Mouse (Mus musculus) adrenal gland, adult 18-20 months (tissue): Measurements from ENCODE around the gene Adgrl2. TPM values are rescaled to one million over a fixed set of nuclear protein-coding genes. Genes with fewer than 3 reads are reported as not detected.

ENCODE experiments used
- DNase-seq, 2 experiments: peaks; one replicate each; pipeline ENCODE4 v3.0.0; 2021 to 2022; ENCODE audit warnings: low spot score in 2 of 2
- long read RNA-seq, 2 experiments: library from polyadenylated mRNA; stranded (forward); transcript quantifications; one replicate each; pipeline ENCODE4 v2.0.0; 2021
- total RNA-seq, 2 experiments: library from RNA; stranded (reverse); gene quantifications; 1 replicate in 1 of 2; 2 replicates in 1 of 2; pipeline ENCODE4 v1.2.3; 2021

Adgrl2 gene
- total RNA-seq, result 10 to 100 TPM; 43.4 to 55.1 TPM
- long read RNA-seq, experiment 1, partial matches to known transcripts, result 0 of 5 reads
- long read RNA-seq, experiment 1, other reads (novel, unspliced or antisense), result 5 of 5 reads
- long read RNA-seq, experiment 2, partial matches to known transcripts, result 5 of 18 reads
- long read RNA-seq, experiment 2, other reads (novel, unspliced or antisense), result 11 of 18 reads

DNA sequence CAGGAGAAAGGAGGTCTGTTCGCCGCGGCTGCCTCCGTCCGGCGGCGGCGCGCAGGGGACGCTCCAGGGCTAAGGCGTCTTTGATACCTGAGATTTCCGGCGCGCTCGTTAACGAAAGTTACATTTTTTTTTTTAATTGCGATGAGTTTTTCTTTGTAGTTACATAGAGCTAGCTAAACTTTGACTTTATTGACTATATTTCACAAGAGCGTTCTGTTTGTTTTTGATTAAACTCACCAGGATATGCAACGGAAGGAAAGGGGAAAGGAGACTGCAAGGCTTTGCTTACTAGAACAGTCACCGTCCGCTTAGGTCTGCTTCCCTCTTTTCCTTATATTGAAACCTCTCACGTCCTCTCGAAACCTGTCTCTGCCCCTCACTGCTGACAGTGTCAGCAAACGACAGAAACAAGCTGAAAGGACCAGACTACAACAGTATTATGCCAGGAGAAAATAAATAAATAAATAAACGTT, at the start of gene Adgrl2:
Gene Adgrl2 (minus strand): TSS at position 25 of the 473 bp plus-strand sequence.
- no peak for DNase-seq

DNA sequence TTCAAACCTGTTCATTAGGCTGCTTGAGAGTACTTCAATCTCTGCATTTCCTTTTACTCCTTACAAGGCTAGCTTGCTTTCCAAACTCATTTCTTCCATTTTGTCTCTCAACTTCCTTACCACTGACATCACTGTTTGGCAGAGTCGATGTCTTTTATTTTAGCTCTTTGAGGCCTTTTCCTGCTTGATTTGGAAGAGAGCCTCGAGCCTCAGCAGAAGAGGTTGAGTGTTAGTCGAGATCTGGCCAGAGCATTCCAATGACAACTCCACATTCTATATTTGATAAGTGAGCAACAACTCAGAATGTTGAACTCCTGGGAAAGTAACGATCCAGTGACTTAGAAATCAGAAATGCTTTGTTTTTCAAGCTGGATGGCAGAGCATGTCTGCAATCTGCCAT, 48.4 kb upstream of the Adgrl2 start:
- no peak for DNase-seq

DNA sequence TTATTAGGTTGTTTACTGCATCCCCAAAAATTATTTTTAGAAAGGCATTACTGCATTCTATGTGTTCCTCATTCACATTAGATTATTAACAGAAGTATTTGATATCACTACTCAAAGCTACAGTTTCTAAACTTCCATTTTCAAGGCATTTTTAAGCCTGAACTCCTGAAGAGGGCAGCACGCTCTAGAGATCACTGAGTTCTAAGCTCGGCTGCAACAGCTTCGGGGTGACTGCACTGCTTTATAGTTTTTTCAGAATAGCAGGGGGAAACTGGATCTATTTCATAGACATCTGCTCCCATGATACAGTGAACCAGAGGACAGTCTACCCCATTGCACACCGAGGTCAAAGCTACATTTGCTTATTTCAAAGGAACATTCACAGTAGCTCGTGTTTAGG, 29.6 kb upstream of the Adgrl2 start:
- DNase-seq, result no peak

DNA sequence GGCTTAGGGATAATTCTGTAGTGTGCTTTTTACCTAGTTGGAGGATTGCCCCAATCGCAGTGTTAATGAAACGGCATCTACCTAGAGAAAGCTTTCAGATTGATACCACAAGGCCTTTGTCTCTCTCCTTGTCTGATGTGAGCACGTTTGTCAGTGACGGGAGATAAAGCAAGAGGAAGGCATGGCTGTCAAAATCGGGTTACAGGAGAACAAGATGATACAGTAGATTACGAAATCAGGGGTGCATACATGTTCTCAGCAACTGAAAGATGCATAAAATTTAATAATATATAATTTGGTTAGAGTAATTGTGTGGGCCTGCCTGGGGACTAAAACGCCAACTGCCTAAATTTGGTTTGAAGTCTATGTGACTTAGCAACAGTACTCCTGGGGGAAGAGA, 19.0 kb upstream of the Adgrl2 start:
- no peak for DNase-seq

DNA sequence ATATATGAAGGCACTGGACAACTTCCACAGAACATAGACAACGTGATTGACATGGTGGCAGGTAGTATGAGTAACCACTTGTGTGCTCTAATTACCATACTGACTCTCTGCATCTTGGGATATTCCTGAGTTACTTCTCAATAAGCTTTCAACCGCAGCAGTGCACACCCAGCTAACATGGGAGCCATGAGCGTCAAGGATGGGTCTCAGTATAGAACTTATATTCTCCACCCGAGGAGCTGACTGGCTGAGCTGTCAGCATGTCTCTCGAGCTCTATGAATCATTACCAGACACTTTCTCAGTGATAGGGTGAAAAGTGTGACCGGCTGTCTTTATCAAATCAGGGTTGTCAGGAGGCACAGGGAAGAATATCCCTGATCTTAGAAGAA, 18.3 kb upstream of the Adgrl2 start:
- DNase-seq, result no peak

DNA sequence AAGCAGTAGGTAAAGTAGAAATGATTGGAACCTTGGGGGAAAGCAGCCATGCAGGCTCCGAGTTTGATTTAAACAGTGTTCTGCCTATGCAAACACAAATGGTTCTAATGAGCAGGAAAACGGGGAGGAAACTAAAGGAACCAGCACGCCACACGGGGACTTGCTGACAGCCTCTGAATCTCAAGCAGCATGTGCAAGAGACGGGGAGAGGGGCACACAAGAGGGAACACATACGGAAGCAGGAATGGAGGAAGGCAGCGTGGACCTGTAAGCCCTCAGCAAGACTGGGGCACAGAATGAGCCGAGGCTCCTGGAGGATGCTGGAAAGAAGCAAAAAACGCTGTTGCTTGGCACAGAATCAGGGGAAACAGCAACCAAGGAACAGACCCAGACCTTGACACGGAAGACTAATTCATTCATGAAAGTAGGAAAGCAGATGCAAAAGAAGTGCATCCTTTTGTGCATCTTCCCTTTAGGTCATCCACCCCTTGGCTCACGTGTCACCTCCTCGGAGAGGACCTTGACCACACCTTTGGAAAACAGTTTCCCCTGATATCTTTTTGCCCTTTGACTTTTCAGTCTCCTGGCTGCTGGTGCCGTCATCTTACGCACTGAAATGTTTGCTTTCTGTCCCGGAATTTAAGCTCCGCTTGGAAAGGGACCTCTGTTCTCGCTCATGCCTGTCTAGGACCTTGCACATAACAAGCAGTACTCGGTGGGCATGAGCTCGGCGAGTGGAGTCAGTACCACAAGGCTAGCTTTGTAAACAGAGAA, 17.7 kb upstream of the Adgrl2 start:
- no peak for DNase-seq

DNA sequence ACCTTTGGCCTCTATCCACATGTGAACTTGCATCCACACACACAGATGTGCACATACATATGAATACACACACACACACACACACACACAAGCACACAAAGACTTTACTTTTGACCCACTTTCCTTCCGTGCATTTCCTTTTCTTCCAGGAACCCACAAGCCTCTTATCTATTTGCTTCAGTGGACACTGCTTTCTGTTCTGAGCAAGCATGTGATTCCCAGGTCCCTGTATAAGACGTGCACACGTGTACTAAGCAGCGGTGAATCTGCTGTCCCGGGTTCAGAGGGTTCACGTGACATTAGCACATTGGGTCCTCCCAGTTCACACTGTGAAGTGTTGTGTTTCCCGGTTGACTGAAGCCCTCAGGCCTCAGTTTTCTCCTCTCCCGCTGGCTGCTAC, 11.0 kb upstream of the Adgrl2 start:
- DNase-seq, result no peak

DNA sequence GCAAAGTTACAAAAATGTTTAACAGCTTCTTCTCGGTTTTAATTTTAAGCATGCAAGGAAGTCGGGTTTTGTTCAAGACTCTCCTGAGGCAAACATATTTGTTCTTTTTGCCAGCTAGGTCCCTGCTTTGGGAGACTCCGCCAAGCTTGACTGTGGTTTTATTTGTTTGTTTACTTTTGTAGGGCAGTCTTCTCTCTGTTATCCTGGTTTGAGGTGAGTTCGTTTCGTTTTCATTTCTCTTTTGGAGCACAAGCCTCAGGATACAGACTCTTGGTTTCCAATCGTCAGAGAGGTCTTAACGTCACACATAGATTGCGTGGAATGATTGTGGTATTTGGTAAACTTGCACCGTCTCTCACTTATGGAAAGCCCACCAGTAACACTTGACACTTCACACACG, 8.3 kb upstream of the Adgrl2 start:
- DNase-seq, result no peak

DNA sequence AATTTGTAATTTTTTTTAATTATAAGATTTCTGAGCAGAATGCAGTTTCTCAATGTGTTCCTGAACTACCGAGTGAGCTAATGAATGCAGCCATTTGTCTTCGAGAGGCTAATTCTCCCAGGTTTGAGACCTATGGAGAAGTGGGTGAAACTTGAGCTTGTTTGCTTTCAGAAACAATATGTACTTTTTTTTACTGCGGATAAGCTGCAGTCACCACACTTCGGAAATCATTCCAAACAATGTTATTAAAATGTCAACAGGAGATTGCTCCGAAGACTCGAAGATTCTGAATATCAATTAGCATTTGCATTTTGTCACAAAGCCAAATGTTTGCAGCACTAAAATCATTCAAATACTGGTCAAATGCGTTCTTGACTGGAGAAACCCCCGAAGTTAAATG, 701 bp upstream of the Adgrl2 start:
- DNase-seq, result no peak

DNA sequence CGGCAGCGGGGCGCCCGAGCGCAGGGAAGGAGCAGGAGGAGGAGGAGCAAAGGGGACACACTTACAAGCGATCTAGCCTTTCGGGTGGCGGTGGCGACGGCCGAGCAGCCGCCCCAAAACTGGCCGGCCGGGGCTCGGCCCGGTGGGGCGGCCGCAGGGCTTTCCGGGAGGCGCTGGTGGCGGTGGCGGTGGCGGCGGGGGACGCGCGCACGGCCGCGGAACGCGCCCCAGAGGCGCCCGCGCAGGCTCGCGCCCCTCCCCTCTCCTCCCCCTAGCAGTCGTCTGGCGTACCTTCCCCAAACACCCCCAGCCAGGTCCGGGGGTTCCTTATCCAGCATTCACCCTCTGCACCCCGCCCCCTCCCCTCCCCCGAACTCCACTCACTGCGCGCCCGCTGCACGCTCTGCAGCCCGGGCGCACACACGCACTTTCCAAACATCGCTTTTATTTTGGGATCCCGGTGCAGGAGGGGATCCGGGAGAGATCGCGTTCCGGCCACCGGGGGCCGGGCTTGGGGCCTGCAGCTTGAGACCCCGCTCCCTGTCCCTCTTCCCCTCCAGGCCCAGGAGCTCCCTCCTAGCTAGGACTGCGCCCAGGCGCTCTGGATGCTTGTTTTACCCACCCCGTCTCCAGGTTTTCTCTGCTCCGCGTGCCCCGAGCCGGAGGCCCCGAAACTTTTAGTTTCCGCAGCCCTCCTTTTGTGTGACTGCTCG, 381 bp downstream of the Adgrl2 start:
- peak; percentile 66 to 75 for DNase-seq

DNA sequence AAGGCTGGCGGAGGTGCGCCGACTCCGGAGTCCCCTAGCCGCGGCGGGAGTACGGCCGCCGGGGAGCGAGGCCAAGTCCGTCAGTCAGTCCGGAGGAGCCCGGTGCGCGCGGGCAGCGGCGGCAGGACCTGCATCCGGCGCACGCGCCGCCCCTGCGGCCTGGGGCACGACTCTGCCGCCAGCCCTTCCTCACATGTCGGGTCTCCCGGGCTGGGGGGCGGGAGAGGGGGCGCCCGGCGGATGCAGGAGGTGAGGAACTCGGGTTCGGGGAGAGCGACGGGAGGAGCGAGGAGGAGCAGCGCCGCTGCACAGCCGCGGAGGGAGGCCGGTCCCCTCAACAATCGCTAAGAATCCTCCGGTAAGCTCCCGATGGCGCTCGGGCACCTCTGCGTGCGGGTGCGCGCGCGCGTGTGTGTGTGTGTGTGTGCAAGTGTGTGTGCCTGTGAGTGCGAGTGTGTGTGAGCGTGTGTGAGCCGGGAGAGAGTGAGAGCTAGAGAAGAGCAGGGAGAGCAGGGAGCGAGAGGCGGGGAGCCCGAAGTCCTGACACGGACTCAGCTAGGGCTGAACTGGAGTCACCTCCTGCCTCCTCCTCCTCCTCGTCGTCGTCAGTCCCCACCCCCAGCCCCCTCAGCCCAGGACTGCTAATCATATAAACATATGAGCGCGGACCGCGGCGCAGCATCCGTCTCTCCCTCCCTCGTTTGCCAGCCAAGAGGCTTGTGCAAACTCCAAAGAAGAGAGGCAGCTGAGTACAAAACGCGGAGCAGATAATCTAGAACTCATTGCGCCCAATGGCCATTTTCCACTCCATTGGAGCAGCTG, 1.1 kb downstream of the Adgrl2 start:
- DNase-seq, result peak; percentile 70 to 81

DNA sequence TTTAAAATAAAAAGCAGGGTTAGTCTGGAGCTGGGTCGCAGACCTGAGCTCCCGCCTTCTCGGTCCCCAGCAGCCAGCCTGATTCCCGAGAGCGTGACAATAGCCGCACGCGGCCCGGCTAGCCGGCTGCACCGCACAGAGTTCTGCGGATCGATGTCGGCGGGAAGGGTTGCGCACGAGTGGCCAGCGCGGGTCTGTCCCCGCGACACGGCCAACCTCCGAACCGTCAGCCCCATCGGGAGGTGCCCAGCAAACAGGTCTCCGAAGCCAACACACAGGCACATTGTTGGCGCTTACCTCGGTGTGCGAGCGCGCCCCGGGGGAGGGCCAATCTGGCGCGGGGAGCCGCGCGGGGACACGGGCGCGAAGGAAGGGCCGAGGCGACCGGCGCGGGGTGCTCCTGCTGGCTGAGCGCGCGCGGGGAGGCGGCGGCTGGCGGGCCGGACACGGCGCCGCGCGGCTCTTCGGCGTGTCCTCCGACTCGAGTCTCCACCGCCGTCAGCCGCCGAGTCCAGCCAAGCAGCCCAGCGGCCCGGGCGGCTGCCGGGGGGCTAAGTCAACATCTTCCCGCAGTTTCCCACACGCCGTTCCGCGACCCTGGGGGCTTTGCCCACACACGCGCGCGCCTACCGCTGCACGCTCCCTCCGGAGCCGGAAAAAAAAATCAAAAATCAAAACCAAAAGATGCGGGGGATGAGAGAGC, 1.9 kb downstream of the Adgrl2 start:
- DNase-seq, result peak; percentile 59

DNA sequence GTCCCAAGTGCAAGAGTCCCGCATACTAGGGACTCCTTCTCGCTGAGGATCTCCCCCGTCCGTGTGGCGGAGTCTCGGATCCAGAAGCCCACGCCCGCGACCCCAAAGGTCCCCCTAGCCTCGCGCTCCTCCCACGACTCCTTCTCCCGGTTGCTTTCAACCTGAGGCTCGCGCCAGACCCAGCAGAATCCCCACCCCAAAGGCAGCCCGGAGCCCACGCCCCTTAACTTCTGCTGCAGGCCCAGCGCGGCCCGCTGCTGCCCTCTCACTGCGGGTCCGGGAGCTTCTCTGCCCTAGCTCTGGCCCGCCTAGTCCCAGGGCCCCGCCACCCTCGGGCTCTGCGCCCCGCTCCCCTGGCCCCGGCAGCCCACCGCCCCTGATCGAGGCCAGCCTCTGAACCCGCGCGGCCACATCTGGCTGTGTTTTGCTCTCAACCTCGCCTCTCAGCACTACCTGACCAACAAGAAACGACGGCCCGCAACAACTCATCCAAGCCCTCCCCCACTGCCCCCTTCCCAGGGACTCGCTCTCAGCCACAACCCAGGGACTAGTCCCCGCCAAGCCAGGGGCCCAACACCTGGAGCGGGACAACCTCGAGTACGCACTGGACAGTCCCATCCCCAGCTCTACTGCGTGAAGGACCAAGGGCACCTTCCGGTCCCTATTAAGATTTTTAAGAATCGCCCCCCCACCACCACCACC, 2.6 kb downstream of the Adgrl2 start:
- peak; percentile 77 to 82 for DNase-seq

DNA sequence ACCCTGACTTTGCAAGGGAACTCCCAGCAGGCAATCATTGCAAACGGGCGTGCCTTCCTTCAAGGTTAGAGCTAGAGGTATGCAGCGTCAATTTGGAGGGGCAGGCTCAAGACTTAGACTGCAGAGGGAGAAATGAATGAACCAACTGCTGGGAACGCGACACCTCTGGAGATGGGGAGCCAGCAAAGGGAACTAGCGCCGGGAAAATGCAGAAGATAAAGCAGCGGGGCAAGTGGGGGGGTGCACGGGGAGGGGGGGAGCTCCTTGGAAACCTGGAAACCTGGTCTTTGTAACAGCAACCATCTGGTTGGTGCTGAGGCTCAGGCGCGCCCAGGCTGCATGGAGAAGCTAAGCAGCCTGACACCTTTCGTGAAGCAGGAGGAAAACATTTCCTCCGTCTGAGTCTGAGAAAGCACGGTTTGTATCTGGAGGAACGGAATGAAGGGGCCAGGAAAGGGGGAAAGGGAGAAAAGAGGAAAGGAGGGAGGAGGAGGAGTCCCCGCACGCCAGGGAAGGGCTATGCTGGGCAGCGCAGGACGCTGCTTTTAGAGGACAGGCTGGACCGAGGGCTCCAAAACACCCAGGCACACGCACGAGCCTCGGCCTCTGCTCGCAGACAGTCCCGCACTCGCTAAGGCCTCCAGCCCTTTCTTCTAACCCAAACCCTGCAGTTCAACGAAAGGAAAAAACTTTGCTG, 3.3 kb downstream of the Adgrl2 start:
- peak; percentile 32 to 38 for DNase-seq

DNA sequence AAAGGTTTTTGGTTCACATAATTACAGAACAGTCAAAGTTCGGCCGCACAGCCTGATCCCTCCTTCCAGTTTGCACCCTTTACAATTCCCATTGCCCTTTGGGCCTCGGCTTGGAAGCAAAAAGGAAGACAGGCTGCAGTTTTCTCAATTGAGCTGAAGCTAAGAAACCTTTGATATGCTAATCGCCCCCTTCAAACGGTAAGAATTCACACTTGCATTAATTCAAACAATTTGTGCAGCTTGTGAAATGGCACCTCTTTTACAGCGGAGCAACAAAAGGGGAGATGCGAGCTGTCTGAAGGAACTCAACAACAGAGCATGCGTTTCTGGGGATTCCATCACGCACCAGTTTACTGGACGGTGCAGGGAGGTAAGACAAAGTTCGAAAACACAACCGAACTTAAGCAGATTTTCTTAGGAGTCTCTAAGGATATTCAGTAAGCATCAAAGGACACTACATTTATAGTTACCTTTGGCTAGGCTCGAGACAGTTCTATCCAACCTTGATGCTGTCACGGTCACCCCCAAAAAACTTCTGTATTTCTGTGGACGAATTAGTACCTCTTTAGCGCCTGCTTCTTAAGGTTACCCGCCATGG, 4.0 kb downstream of the Adgrl2 start:
- no peak for DNase-seq

DNA sequence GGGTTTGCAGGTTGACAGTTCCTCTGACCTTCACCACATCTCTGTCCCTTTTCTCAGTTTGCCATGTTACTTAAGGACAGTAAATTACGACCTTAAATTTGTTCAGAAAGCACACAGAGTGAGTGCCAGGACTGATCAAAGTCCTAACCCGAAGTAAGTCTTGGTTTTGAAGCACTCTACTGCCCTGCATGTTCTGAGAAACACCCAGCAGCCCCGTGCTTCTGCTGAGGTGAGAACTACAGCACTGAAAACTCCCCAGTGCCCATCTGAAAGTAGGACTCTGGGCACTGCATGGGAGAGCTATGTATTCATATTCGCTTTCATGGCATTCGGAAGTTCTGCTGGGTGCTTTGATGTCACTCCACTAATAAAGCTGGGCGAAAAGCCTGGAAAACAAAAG, 6.0 kb downstream of the Adgrl2 start:
- no peak for DNase-seq

DNA sequence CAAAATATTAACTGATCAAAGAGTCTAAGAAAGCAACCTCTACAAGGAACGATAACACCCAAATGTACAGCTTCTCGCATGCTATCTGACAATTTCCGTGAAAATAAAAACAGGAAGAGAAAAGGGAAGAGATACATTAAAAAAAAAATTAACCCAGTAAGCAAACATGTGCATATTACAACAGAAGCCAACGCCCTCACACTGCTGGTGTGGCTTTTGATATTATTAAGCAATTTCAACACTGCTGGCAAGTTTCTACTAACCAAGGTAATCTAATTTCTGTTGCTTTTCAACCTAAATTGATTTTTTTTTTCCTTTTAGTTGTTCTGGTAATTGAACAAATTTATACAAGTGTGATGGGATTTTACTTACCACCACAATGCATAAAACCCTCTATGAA, 8.0 kb downstream of the Adgrl2 start:
- DNase-seq, result no peak

DNA sequence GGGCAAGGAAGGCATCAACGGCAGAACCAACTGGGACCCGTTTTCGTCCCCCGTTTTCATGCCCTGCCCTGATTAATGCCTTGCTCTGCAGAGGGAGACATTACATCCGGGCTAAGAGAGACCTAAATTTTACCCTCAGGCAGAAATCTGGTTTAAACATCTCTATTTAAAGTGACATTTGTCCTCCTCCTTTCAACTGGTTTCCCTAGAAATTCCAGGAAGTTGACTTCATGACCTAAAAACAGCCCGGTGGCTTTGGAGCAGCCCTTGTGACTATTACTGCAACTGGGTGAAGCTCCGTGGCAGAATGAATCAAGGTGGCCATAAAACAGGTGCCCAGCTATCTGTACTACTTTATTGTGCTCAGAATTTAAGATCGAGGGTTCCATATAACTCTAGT, 8.6 kb downstream of the Adgrl2 start:
- no peak for DNase-seq

DNA sequence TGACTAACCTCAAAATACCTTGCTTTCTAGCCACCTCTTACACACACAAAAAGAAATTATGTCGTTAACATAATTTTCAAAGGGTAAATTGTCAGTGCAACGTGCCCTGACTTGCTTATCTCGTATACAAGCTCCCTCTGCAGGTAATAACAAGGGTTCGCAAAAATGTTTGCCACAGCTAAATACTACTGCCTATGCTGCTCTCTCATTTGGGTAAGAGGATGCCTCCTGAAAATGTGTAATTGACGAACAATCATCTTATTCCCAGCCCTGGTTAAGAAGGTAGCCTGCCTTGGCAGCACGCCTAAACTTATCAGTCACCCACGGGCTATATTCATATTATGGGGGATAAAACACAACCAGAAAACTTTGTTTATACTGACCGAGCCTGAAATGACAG, 11.8 kb downstream of the Adgrl2 start:
- no peak for DNase-seq
